Mouse (Mus musculus) liver, embryonic 12.5 days (tissue): ENCODE results near the gene Hpca. TPM values are rescaled to one million over a fixed set of nuclear protein-coding genes. Genes with fewer than 3 reads are reported as not detected.

Source experiments
- ATAC-seq: fragments of 200-750 bp; cut with Nextera tagmentation; 2 replicates; pipeline ENCODE4 v1.8.0; 2017; ENCODE audit warnings: moderate number of reproducible peaks, mild to moderate bottlenecking, moderate library complexity
- H3K27ac ChIP-seq: fragments of 300-500 bp; sonication (generic); 2 replicates; pipeline ENCODE4 v1.5.1; 2016; ENCODE audit warnings: mild to moderate bottlenecking
- H3K27me3 ChIP-seq: fragments of 300-500 bp; sonication (generic); replicated peaks from 2 replicates; pipeline ENCODE4 v1.6.1; 2016; ENCODE audit warnings: mild to moderate bottlenecking, moderate library complexity
- H3K36me3 ChIP-seq: fragments of 300-500 bp; sonication (generic); 2 replicates; pipeline ENCODE4 v1.6.1; 2016; ENCODE audit warnings: mild to moderate bottlenecking, moderate library complexity
- H3K4me1 ChIP-seq: fragments of 300-500 bp; sonication (generic); 2 replicates; pipeline ENCODE4 v1.6.1; 2016
- H3K4me2 ChIP-seq: fragments of 300-500 bp; sonication (generic); 2 replicates; pipeline ENCODE4 v1.6.1; 2016; ENCODE audit warnings: mild to moderate bottlenecking, moderate library complexity
- H3K4me3 ChIP-seq: fragments of 300-500 bp; sonication (generic); 2 replicates; pipeline ENCODE4 v1.5.1; 2016; ENCODE audit warnings: mild to moderate bottlenecking, moderate library complexity
- H3K9ac ChIP-seq: fragments of 300-500 bp; sonication (generic); 2 replicates; pipeline ENCODE4 v1.6.1; 2016; ENCODE audit warnings: mild to moderate bottlenecking, moderate library complexity
- H3K9me3 ChIP-seq: fragments of 300-500 bp; sonication (generic); replicated peaks from 2 replicates; pipeline ENCODE4 v1.6.1; 2016; ENCODE audit warnings: mild to moderate bottlenecking, moderate library complexity
- WGBS: fragments of 180-500 bp; shearing (Covaris S2); methylation state at CpG from one replicate; pipeline ENCODE4 v1.1.7; 2016; ENCODE audit not compliant: insufficient replicate concordance; 5-methylcytosine and 5-hydroxymethylcytosine counted together
- polyA plus RNA-seq: library from polyadenylated mRNA; unstranded; fragments of >200 nt; fragmentation: Nextera tagmentation; extraction: Ambion mirVana; gene quantifications from 2 replicates; pipeline ENCODE4 v1.2.1, GENCODE M21; 2016

Hpca gene
- polyA plus RNA-seq, 1 experiment from 2014 or later, result 2.3 TPM

GRCm38 (mm10) chr4:129134799-129135585 lies 13.2 kb upstream of the Hpca start:
- Histone ChIP-seq H3K4me2 (peak overlapping the region; percentile 44), H3K9ac (no peak overlapping the region), H3K4me3 (no peak overlapping the region), H3K9me3 (no peaks in the 10 kb centered on the region), H3K27me3 (peaks cover 92% of the 10 kb centered on the region), H3K27ac (no peak overlapping the region), H3K36me3 (no peaks in the 10 kb centered on the region), H3K4me1 (peaks cover 54% of the 10 kb centered on the region)
- WGBS, result 5% methylated on average over 15 of the region's 15 CpGs
- ATAC-seq, result no peak

DNA sequence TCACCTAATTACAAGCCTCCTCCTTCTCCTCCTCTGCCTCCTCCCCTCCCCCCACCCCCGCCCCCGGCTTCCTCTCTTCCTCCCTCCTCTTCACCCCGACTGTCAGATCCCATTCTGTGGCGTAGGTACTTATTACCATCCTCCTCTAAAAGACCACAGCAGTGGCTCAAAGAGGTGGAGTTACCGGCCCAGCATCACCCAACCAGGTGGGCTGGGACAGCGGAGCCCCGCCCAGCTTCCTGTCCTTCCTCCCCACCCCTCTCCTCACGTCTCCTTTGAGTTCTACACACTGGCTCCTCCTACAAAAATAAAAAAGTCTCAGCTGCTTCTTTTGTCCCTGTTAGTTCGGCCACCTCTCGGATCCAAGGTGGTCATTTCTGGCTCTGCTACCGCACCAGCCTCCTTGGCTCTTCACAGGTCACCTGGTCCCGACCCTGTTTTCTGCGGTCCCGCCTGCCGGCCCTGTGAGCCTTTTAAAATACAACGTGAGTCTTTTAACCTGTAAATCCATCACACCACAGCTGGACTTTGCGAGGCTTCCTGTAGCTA lies 9.0 kb upstream of the Hpca start:
- Histone ChIP-seq H3K9me3 (no peaks in the 10 kb centered on the region), H3K27me3 (peaks cover 93% of the 10 kb centered on the region), H3K4me2 (peak overlapping the region; percentile 52), H3K4me3 (peak overlapping the region; percentile 21), H3K9ac (no peak overlapping the region), H3K4me1 (peaks cover 28% of the 10 kb centered on the region), H3K36me3 (no peaks in the 10 kb centered on the region), H3K27ac (no peak overlapping the region)
- WGBS, result 5% methylated on average over 17 of the region's 17 CpGs
- 0 out of 2 replicates have a peak, but pooled peaks have one; percentile 25 for ATAC-seq

- no peaks in the 10 kb centered on the region for H3K36me3 ChIP-seq
- H3K4me3 ChIP-seq, result no peak overlapping the region
- WGBS, result 3% methylated on average over 8 of the region's 8 CpGs
- H3K4me2 ChIP-seq, result peak overlapping the region; percentile 52
- H3K27ac ChIP-seq, result no peak overlapping the region
- no peak for ATAC-seq
- H3K9me3 ChIP-seq, result no peaks in the 10 kb centered on the region
- 0 out of 2 replicates have a peak overlapping the region, but pooled peaks have one; percentile 5 for H3K9ac ChIP-seq
- H3K4me1 ChIP-seq, result peaks cover 35% of the 10 kb centered on the region
- H3K27me3 ChIP-seq, result peaks cover 93% of the 10 kb centered on the region
These were observed 8.3 kb upstream of the Hpca start for GRCm38 (mm10) chr4:129130149-129130548.

DNA sequence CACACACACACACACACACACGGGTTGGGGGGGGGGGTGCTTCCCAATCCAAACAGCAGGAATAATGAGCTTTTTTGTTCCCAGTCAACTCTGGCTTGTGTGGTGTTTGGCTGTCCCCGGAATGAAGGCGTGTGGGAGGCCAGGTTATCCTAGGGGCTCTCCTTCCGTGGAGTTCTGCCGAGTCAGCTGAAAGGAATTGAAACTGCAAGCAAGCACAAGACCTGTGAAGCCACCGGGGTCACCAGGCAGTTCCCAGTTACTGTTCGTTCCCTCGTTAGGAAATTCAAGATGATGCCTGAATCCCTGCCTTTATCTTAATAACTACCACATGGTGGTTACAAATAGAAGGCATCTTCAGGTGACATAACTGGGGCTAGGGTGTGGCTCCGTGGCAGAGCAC lies 7.6 kb upstream of the Hpca start:
- WGBS, result 48% methylated on average over 9 of the region's 9 CpGs
- Histone ChIP-seq H3K9ac (no peak overlapping the region), H3K4me1 (peaks cover 39% of the 10 kb centered on the region), H3K9me3 (no peaks in the 10 kb centered on the region), H3K36me3 (no peaks in the 10 kb centered on the region), H3K27ac (no peak overlapping the region), H3K4me3 (no peak overlapping the region), H3K27me3 (peaks cover 93% of the 10 kb centered on the region), H3K4me2 (no peak overlapping the region)
- ATAC-seq, result no peak

- Histone ChIP-seq H3K4me2 (no peak overlapping the region), H3K9me3 (no peaks in the 10 kb centered on the region), H3K4me1 (peaks cover 39% of the 10 kb centered on the region), H3K9ac (no peak overlapping the region), H3K36me3 (no peaks in the 10 kb centered on the region), H3K4me3 (no peak overlapping the region), H3K27me3 (peaks cover 94% of the 10 kb centered on the region), H3K27ac (no peak overlapping the region)
- no peak for ATAC-seq
- WGBS, result 50% methylated on average over 13 of the region's 13 CpGs
These were observed 6.9 kb upstream of the Hpca start for GRCm38 (mm10) chr4:129128582-129129338.

DNA sequence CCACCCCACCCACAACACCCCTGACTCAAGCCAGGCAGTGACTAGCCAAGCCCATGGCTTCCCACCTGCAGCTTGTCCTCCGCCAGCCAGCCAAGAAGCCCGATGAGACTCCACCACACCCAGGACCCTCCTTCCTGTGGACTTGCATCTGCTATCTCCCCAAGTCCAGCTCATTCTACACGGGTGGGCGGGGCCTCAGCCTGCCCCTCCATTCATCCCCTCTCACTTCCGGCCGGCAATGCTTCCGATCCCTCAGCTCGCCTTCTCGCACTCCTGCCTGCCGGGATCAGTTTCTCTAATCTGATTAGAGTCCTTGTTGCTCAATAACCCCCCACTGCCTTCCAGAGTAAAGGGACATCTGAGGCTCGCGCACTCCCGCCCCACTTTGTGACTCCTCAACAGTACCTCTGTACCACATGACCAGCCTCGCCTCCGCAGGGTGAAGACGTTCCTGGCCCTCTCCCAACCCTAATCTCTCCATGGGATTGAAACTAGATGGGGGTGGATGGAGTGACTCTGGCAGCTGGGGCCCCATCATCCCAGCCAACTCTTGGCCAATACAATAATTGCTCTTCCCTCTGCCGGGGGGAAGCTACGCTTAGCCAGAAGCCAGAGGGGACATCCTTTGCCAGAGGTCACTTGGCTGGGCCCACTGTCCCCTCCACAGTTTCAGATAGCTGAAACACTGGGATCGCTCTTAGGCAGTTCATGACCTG lies 4.1 kb upstream of the Hpca start:
- Histone ChIP-seq H3K4me1 (peaks cover 41% of the 10 kb centered on the region), H3K27me3 (peaks cover 94% of the 10 kb centered on the region), H3K36me3 (no peaks in the 10 kb centered on the region), H3K4me3 (peak overlapping the region; percentile 24; the same call in 1 of the 2 replicates), H3K27ac (0 out of 2 replicates have a peak overlapping the region, but pooled peaks have one; percentile 4), H3K9ac (0 out of 2 replicates have a peak overlapping the region, but pooled peaks have one; percentile 12), H3K9me3 (no peaks in the 10 kb centered on the region), H3K4me2 (peak overlapping the region; percentile 52)
- 8% methylated on average over 19 of the region's 19 CpGs for WGBS
- ATAC-seq, result 0 out of 2 replicates have a peak, but pooled peaks have one; percentile 6

GRCm38 (mm10) chr4:129124652-129125146 lies 2.9 kb upstream of the Hpca start:
- H3K4me2 ChIP-seq, result peak overlapping the region; percentile 52; the same call in 1 of the 2 replicates
- no peak for ATAC-seq
- H3K27ac ChIP-seq, result no peak overlapping the region
- WGBS, result 12% methylated on average over 13 of the region's 13 CpGs
- no peak overlapping the region for H3K9ac ChIP-seq
- H3K36me3 ChIP-seq, result no peaks in the 10 kb centered on the region
- peaks cover 97% of the 10 kb centered on the region for H3K27me3 ChIP-seq
- H3K4me3 ChIP-seq, result no peak overlapping the region
- peaks cover 33% of the 10 kb centered on the region for H3K4me1 ChIP-seq
- H3K9me3 ChIP-seq, result no peaks in the 10 kb centered on the region

- H3K27ac ChIP-seq, result no peak overlapping the region
- no peaks in the 10 kb centered on the region for H3K9me3 ChIP-seq
- H3K4me3 ChIP-seq, result no peak overlapping the region
- no peak overlapping the region for H3K4me2 ChIP-seq
- peaks cover 98% of the 10 kb centered on the region for H3K27me3 ChIP-seq
- H3K4me1 ChIP-seq, result peaks cover 28% of the 10 kb centered on the region
- WGBS, result 14% methylated on average over 8 of the region's 8 CpGs
- no peak overlapping the region for H3K9ac ChIP-seq
- H3K36me3 ChIP-seq, result no peaks in the 10 kb centered on the region
- no peak for ATAC-seq
These were observed 883 bp upstream of the Hpca start for GRCm38 (mm10) chr4:129122719-129123118.

DNA sequence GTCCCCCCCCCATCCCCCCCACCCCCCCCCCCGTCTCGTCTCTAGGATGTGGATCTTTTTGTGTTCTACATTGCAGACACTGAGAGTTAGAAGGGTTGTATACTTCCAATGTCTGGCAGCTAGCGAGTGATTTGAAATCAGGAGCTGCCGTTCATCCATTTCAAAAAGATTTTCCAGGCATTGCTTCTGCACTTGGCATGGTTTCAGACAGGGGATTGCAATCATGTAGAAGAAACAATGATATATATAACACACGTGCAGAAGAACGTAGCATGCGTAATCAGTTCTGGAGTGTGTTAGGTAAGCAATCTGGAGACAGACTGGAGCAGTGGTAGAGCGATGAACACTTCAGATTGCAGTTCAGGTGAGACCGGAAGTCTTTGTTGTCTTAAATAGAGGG lies 271 bp upstream of the Hpca start:
- Histone ChIP-seq H3K4me1 (peaks cover 28% of the 10 kb centered on the region), H3K9me3 (no peaks in the 10 kb centered on the region), H3K36me3 (no peaks in the 10 kb centered on the region), H3K9ac (no peak overlapping the region), H3K27me3 (peaks cover 100% of the 10 kb centered on the region), H3K4me2 (no peak overlapping the region), H3K27ac (no peak overlapping the region), H3K4me3 (no peak overlapping the region)
- no peak for ATAC-seq
- WGBS, result 36% methylated on average over 9 of the region's 9 CpGs

- Histone ChIP-seq H3K27ac (no peak overlapping the region), H3K9me3 (no peaks in the 10 kb centered on the region), H3K4me3 (peak overlapping the region; percentile 48), H3K36me3 (no peaks in the 10 kb centered on the region), H3K9ac (no peak overlapping the region), H3K27me3 (peaks cover 97% of the 10 kb centered on the region), H3K4me1 (peaks cover 22% of the 10 kb centered on the region), H3K4me2 (peak overlapping the region; percentile 71)
- WGBS, result 2% methylated on average over 58 of the region's 59 CpGs
- ATAC-seq, result 0 out of 2 replicates have a peak, but pooled peaks have one; percentile 22
These were observed 1.1 kb downstream of the Hpca start for GRCm38 (mm10) chr4:129120520-129121445.
